Comparison of ENCODE assay signal across 8 mouse cellular contexts in the genomic region with DNA sequence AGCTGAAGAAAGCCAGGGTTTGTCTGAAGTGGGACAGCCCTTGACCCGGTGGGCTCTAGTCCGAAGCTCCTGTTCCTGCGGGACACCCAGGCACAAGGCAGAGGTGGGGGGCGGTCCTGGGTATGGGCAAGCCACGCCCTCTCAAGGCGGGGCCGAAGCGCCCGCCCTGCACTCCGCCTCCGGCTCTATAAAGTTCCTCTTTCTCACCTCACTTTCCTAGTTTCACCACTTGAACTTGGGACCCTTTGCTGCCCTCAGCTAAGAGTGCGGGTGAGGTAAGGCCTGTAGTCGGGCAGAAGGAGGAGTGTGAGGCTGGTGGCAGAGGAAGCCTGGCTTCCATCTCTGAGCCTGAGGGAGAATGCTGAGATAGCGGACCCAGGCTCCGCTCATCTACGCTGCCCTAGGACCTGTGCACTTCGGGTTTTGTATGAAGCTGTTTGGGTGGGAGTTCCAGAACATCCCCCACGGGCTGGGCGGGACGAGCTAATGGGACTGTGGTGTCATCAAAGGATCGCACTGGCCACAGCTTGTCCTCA. TPM values are rescaled to one million over a fixed set of nuclear protein-coding genes. Genes with fewer than 3 reads are reported as not detected.
DNase-seq lines count a peak whose midpoint lies in the region; ATAC-seq and TF ChIP-seq lines count a peak whose summit lies in the region.

Gene Irf4 (plus strand): TSS at position 206 of the 536 bp plus-strand sequence.

- peaks cover 40% of the 10 kb centered on the region for H3K27me3 ChIP-seq in hindbrain, embryonic 16.5 days (replicated peaks; ENCODE audit: control insufficient read depth, insufficient read depth, low read length)
- H3K27me3 ChIP-seq in liver, embryonic 12.5 days (replicated peaks): peaks cover 68% of the 10 kb centered on the region
- H3K27me3 ChIP-seq in testis, adult 2 months (ENCODE audit: control insufficient read depth, insufficient read depth, low read length): peaks cover 2% of the 10 kb centered on the region; the same call in 1 of the 2 replicates

- no peak within 1 kb of the TSS for H3K27ac ChIP-seq in hindbrain, embryonic 16.5 days (ENCODE audit: low read depth, low read length)
- no peak within 1 kb of the TSS for H3K27ac ChIP-seq in liver, embryonic 12.5 days
- no peak within 1 kb of the TSS for H3K27ac ChIP-seq in testis, adult 2 months (ENCODE audit: control insufficient read depth, insufficient read depth, low read depth, low read length)

- peaks cover 19% of the 10 kb centered on the region for H3K4me1 ChIP-seq in hindbrain, embryonic 16.5 days (ENCODE audit: control insufficient read depth, insufficient read depth, low read depth, low read length)
- H3K4me1 ChIP-seq in liver, embryonic 12.5 days: peaks cover 12% of the 10 kb centered on the region
- H3K4me1 ChIP-seq in testis, adult 2 months (ENCODE audit: control insufficient read depth, insufficient read depth, low read length): peaks cover 13% of the 10 kb centered on the region

- TF ChIP-seq CTCF in testis, adult 2 months (IDR thresholded peaks at IDR 0.05; ENCODE audit: control insufficient read depth, insufficient read depth, insufficient replicate concordance, low read depth, low read length): no peak

- no peaks in the 10 kb centered on the region for H3K36me3 ChIP-seq in hindbrain, embryonic 16.5 days (ENCODE audit: control insufficient read depth, insufficient read depth, low read length)
- H3K36me3 ChIP-seq in liver, embryonic 12.5 days: no peaks in the 10 kb centered on the region
- H3K36me3 ChIP-seq in testis, adult 2 months (ENCODE audit: control insufficient read depth, insufficient read depth, low read length): no peaks in the 10 kb centered on the region

- DNase-seq in adrenal gland, postnatal 36 days: peak; percentile 73 to 83
- DNase-seq in gastrocnemius, adult 8-10 months (ENCODE audit: low spot score in 2 of 2): peak; percentile 52 to 54
- DNase-seq in monocyte, adult 2 months (ENCODE audit: low read depth in 1 of 2, low spot score in 2 of 2): peak; percentile 39 to 76
- no peak for DNase-seq in right cerebral cortex, postnatal 4 days

- peak; percentile 44 for ATAC-seq in CD4-positive, CD25-positive, alpha-beta regulatory T cell, adult 4 months
- ATAC-seq in hindbrain, embryonic 16.5 days: peak; percentile 82
- peak; percentile 57; the same call in 1 of the 2 replicates for ATAC-seq in liver, embryonic 12.5 days

- H3K4me2 ChIP-seq in hindbrain, embryonic 16.5 days (ENCODE audit: low read length): peak within 1 kb of the TSS; percentile 85
- H3K4me2 ChIP-seq in liver, embryonic 12.5 days: peak within 1 kb of the TSS; percentile 60

- TF ChIP-seq POLR2A in testis, adult 2 months (IDR thresholded peaks at IDR 0.05; ENCODE audit: control insufficient read depth, low read depth, low read length): no peak

- peak within 1 kb of the TSS; percentile 44 for H3K4me3 ChIP-seq in hindbrain, embryonic 16.5 days (ENCODE audit: low read length)
- H3K4me3 ChIP-seq in liver, embryonic 12.5 days: peak within 1 kb of the TSS; percentile 40
- peak within 1 kb of the TSS; percentile 73 for H3K4me3 ChIP-seq in testis, adult 2 months (ENCODE audit: control insufficient read depth, low read depth, low read length)

- WGBS in hindbrain, embryonic 16.5 days: 1% methylated on average over 21 of the region's 21 CpGs
- WGBS in liver, embryonic 12.5 days (ENCODE audit: insufficient replicate concordance): 2% methylated on average over 21 of the region's 21 CpGs

- H3K9ac ChIP-seq in hindbrain, embryonic 16.5 days (ENCODE audit: low read depth, low read length): 0 out of 2 replicates have a peak within 1 kb of the TSS, but pooled peaks have one; percentile 20
- no peak within 1 kb of the TSS for H3K9ac ChIP-seq in liver, embryonic 12.5 days

- no peaks in the 10 kb centered on the region for H3K9me3 ChIP-seq in hindbrain, embryonic 16.5 days (ENCODE audit: control insufficient read depth, low read length)
- H3K9me3 ChIP-seq in liver, embryonic 12.5 days (replicated peaks): no peaks in the 10 kb centered on the region

RNA-seq across cellular contexts. Expression of gene Irf4, which starts in this region (rescaled TPM):
- 10 to 100 TPM; 14.8 to 22.6 TPM for polyA plus RNA-seq in CD4-positive, CD25-positive, alpha-beta regulatory T cell, adult 4 months (2017; shearing (Covaris generic))
- 10 to 100 TPM; 29.3 to 38.8 TPM for total RNA-seq in adrenal gland, postnatal 36 days (2021)
- total RNA-seq in gastrocnemius, adult 8-10 months (2022): 1 to 10 TPM in 1 of 4 experiments, under 1 TPM in 3; 0.17 to 2.5 (median 0.77) TPM
- polyA plus RNA-seq in hindbrain, embryonic 16.5 days (2015; fragmentation: Nextera tagmentation; extraction: Ambion mirVana): 0.06 and 0.20 TPM in 2 replicates
- 0.05 TPM in 1 of 2 replicates, not detected in the other for polyA plus RNA-seq in liver, embryonic 12.5 days (2016; fragmentation: Nextera tagmentation; extraction: Ambion mirVana)
- 0.26 and 0.30 TPM in 2 replicates for polyA plus RNA-seq in testis, adult 2 months (2012; rRNA removed)

Comparison
In these comparisons a context has a peak if more than half of its experiments do, and no peak if none do; other contexts are left out.
1. RNA of gene Irf4 (total RNA-seq): 29.3 to 38.8 TPM in adrenal gland, postnatal 36 days; 0.17 to 2.5 TPM in gastrocnemius, adult 8-10 months; every median in the first group is over 4 times any median in the second.
2. RNA of gene Irf4 (polyA plus RNA-seq): 14.8 to 22.6 TPM in CD4-positive, CD25-positive, alpha-beta regulatory T cell, adult 4 months; 0.26 to 0.30 TPM in testis, adult 2 months, 0.06 to 0.20 TPM in hindbrain, embryonic 16.5 days and 0.05 TPM in liver, embryonic 12.5 days; every median in the first group is over 10 times any median in the second.
3. Peak in ATAC-seq, H3K4me3 ChIP-seq, H3K9ac ChIP-seq and H3K4me2 ChIP-seq in hindbrain, embryonic 16.5 days; RNA of the gene not detected or under 1 TPM.
4. Peak in ATAC-seq, H3K4me3 ChIP-seq and H3K4me2 ChIP-seq in liver, embryonic 12.5 days; RNA of the gene not detected or under 1 TPM.
5. Peak in every context shown above with its lines, with median percentiles within 50 percentile points of each other: ATAC-seq and H3K4me3 ChIP-seq.